Mouse (Mus musculus): Measurements from ENCODE around the gene Ackr4.

Gene Ackr4

DNA sequence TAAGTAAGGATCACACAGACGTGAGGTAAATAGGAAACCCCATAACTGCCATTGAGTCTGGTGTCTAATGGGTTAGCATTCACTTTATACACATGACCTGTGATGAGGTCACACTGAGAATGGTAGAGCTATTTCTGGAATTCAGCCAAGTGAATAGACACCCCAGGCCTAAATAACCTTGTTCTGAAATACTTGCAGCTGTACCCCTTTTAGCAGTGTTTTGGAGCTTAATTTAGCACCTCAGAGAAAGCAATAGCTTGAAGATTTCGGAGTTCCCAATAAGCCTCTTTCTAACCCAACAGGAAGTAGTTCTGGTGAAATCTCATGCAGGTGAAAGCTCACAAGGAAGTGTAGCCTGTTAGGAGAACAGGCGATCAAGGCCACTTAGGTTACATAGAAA, at the start of gene Ackr4:
Gene Ackr4, minus strand, starts transcription at position 101 of the 400 bp plus-strand sequence.
- no peak for DNase-seq (ENCODE audit: low spot score in 2 of 2)

GRCm38 (mm10) chr9:104172342-104172741, 45.6 kb upstream of the Ackr4 start:
- no peak for DNase-seq (ENCODE audit: low spot score in 2 of 2)

DNA sequence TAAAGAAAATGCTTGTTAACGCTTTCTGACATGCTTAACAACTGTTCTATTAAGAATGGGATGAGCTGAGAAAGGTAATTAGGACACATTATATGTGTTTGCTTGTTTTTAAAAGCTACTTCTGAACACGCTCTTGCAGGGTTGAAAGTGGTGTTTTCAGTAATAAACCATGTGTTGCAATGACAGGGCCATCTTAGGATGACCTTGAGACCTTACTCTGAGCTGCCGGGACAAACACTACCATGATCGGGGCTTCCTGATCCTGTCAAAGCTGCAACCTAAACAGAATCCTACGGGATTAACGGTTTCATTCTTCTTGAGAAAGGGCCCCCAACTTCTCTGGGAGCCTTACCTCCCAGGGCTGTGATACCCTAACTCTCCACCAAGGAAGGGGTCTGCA, 44.9 kb upstream of the Ackr4 start:
- DNase-seq (ENCODE audit: low spot score in 2 of 2): no peak

GRCm38 (mm10) chr9:104169986-104170385, 43.3 kb upstream of the Ackr4 start:
- no peak for DNase-seq (ENCODE audit: low spot score in 2 of 2)

DNA sequence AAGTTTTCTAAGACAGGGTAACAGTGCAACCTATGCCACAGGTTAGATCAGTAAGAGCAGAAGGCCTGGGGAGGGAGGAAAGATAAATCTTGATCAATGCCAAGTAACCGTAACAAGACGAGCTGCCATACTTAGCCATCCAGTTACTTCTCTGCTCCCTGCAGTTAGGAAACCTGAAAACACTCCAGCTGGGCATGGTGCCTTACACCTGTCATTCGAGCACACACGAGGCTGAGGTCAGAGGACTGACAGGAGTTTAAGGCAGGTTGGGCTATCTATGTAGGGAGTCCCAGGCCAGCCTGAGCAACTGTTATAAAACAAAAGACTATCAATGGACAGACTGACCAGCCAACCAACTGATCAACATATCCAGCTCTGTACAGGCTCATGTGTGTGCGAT, 39.2 kb upstream of the Ackr4 start:
- DNase-seq (ENCODE audit: low spot score in 2 of 2): no peak

DNA sequence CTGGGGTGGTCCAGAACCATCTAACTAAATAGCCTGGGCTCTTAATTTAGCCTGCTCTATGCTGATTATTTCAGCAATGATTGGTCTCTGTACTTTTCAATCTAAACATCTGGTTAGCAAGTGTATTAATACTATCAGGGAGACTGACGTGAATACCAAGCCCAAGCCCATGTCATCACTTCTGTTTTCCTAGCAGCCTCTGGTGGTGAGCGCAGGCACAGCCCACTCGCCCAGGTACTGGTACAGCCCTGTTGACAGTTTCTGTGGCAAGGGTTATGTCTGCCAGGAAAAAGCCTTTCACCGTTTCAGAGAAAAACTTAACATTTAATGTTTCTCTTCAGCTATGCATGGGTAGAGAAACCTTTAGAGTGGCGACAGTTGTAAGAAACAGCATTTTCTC, 37.5 kb upstream of the Ackr4 start:
- DNase-seq (ENCODE audit: low spot score in 2 of 2): no peak

- no peak for DNase-seq (ENCODE audit: low spot score in 2 of 2)
Measured at GRCm38 (mm10) chr9:104161117-104161516, 34.4 kb upstream of the Ackr4 start.

DNA sequence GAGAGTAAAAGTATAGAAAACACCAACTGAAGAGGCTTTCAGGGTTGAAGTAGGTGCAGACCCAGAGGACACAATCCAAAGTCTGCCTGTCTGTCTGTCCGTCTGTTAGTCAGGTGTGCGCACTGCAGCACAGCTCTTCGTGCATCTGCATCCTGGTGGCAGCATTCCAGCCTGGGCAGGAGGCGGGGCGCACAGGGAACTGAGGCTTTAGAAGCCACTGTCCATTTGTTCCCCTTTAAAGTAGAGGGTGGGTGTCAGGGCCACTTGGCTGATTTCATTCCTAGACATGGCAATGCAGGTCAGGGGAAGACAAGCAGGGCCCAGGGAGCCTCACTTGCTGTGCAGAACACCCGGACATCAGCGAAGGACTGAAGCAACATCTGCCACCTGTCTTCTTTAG, 30.6 kb upstream of the Ackr4 start:
- no peak for DNase-seq (ENCODE audit: low spot score in 2 of 2)

DNA sequence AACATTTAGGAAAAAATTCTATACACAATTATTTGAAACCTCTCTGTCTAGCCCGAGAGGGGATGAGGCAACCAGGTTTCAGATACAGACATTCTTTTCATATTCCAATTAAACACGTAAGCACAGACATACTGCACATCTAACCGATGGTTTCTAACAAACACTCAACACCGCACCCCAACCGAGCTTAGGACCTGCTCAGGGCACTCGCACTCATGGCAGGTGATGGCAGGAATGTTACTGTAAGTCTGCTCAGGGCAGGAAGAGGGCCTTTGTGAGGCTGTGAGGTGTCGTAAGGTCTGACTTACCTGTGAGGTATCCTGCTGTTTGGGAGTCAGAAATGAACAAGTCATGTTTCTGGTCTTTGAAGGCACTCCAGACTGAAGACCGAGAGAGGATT, 29.8 kb upstream of the Ackr4 start:
- DNase-seq (ENCODE audit: low spot score in 2 of 2): no peak

DNA sequence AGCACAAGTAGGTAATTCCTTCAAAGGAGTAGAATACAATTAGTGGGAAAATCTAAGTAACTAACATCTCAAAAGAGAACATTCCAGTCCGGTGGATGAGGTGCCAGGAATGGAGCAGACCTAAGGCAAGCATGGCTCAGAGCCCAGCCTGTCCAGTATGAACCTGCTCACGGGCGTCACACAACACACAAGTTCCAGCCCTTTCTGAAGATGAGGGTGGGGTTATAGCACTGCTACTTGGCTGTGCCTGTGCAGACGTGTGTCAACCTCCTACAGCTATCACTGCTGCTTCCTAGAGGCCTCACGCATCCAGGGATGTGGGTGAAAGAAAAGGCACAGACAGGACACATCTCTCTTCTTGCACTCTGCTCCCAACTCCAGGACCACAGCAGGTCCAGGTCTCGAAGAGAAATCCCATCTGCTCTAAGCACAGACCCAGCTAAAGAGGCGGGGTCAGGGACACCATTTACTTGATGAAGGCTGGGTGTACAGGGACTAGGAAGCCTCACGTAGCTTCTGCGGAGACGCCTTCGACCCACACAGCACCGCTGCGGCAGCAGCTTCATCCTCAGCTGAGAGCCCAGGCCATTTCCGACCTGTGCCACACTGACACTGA, 28.5 kb upstream of the Ackr4 start:
- no peak for DNase-seq (ENCODE audit: low spot score in 2 of 2)

GRCm38 (mm10) chr9:104152121-104152520, 25.4 kb upstream of the Ackr4 start:
- no peak for DNase-seq (ENCODE audit: low spot score in 2 of 2)

DNA sequence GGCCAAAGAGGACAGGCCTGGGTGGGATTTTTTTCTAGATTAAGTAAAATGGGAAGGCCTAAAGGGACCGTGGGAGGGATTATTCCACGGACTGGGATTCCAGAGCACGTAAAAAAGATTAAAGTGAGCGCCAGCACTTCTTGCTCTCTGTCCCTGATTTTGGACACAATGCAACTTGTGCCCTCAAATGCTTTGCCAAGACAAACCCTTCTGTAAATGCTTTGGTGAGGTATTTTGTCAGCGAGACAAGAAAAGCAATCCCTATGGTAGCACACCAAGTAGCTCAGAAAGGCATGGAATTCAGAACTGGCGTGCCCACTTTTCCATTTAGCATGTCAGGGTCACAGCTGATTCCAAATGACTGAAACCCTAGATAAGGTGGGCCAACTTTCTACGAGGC, 22.2 kb upstream of the Ackr4 start:
- DNase-seq (ENCODE audit: low spot score in 2 of 2): no peak

DNA sequence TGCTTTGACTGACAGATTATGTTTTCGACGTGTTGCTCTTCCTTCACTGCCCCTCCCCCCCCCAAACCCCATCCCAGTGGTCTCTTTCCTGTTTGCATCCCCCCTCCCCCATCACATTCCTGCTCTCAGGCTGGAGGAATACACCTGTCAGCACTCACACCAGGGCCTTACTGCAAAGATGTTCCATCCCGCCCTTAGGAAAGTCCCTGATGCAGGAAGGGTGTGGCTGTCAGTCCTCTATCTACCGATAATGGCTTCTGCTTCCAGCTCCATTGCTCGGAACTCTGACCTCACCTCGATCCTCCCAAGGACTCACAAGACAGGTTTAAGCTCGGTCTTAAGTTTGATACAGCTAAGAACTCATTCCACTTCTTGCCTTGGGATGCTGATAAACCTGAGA, 19.9 kb upstream of the Ackr4 start:
- DNase-seq (ENCODE audit: low spot score in 2 of 2): no peak

GRCm38 (mm10) chr9:104144314-104144996, 17.7 kb upstream of the Ackr4 start:
- no peak for DNase-seq (ENCODE audit: low spot score in 2 of 2)

DNA sequence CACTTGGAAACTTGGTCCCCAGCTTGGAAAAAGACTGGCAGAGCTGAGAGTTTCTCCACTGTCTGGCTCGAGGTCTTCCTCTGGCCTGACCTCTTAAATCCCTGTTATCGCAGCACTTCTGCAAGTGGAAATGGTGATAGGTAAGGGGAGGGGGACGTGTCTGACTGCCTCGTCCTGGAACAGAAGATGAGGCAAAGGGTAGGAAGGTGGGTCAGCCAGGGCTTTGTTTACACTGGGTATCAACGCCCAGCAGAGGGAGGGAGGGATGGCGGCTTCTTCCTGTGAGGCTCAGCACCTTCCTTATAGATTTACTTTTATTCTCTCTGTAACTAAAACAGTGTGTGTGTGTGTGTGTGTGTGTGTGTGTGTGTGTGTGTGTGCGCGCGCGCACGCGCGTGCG, 16.1 kb upstream of the Ackr4 start:
- no peak for DNase-seq (ENCODE audit: low spot score in 2 of 2)

- no peak for DNase-seq (ENCODE audit: low spot score in 2 of 2)
Measured at GRCm38 (mm10) chr9:104140351-104140750, 13.6 kb upstream of the Ackr4 start.

DNA sequence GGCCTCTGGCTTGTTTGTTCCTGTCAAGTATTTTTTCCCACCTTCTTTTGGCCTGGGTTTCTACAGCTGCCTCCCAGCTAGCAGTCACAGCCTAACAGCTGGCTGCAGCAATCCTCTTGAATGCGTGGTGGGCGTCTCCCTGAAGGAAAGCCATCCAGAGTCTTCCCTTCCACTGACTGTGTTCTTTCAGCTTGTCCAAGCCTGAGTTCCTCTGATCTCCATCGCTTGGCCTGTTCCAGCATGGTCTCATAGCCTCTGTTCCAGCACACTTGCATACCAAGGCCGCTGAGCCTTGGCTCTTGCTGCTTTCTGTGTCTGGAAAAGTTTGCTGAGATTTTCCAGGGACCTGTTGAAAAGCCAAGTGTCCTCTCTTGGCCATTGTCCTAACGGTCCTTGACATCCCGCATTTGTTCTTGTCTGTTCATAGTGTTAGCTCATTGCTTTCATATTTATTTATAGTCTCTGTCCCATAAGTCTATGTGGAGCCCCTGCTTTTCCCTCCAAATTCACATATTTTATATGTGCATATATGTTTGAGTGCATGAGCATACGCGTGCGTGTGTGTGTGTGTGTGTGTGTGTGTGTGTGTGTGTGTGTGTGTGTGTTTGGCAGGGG, 3.5 kb upstream of the Ackr4 start:
- DNase-seq (ENCODE audit: low spot score in 2 of 2): no peak

DNA sequence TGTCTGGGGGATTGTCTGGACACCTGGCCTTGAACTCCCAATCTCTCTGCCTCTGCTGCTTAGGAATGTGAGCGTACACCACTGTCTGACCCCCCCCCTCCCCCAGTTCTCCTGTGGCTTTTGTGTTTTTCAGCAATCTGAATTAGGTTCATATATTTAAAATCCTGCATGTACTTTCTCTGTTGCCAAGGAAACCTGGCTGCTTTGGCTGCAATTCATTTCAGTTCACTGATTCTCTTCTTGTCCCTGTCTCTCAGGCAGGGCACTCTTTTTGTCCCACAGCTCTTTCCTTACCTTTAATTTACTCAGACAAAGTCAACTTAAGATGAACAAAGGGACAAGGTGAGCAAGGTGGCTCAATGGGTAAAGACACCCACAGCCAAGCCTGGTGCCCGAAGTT, 1.4 kb upstream of the Ackr4 start:
- peak; percentile 41 to 54 for DNase-seq (ENCODE audit: low spot score in 2 of 2)

DNA sequence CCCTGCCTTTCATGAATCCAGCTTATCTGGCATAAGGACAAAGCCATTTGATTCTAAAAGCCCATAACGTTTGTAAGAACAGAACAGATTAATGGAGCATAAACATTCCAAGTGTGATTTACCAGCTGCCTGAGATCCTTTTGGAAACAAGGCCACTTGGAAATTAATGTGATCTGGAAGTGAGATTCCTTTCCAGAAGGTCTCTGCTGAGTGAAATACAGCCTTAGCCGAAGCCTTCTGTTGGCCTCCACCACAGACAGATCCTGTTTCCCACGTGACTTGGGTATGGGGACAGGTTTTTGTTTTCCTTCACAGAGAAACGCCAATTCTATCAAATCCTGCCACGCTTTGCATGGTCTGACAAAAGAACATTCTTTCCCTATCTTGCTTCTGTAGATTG, 3.1 kb downstream of the Ackr4 start:
- no peak for DNase-seq (ENCODE audit: low spot score in 2 of 2)

- no peak for DNase-seq (ENCODE audit: low spot score in 2 of 2)
Measured at GRCm38 (mm10) chr9:104123101-104123500, 3.6 kb downstream of the Ackr4 start.

DNA sequence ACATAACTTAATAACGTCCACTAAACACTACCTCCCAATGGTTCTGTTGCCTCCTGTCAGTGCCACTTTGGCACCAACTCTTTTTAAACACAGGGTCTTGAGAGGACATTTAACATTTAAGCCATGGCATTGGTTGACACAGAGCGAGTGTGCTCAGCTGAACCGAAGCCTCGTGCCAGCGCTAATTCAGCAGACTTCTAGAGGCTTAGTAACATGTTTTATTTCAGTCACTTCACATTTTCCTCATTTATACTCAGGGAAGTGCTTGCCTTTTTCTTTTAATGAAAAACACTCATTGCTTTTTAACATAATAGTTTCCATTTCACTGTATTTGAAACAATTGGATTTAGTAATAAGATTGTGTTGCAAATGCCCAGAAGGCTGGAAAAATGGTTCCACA, 17.6 kb downstream of the Ackr4 start:
- no peak for DNase-seq (ENCODE audit: low spot score in 2 of 2)

DNA sequence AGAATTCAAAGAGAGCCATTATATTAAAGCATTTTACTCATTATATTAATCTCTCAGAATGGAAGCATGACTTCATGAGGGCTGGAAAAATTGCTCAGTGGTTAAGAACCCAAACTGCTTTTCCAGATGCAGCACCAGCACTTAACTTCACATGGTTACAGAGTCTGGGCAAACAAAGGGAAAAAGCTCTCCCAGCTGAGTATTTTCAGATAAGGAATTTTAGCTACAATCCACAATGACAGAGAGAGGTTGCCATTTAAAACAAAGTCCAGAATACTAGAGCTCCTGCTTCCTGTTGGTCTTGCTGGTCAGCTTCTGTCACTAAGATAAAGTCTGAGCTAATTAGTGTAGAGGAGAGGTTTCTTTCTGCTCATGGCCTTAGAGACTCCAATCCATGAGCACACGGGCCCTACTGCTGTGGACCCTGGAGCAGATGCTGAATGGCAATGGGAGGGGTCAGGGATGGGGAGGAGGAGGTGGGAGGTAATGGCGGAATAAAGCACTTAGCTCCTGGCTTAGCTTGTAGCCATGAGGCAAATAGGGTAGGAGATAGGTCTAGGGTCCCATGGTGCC, 18.1 kb downstream of the Ackr4 start:
- no peak for DNase-seq (ENCODE audit: low spot score in 2 of 2)

DNA sequence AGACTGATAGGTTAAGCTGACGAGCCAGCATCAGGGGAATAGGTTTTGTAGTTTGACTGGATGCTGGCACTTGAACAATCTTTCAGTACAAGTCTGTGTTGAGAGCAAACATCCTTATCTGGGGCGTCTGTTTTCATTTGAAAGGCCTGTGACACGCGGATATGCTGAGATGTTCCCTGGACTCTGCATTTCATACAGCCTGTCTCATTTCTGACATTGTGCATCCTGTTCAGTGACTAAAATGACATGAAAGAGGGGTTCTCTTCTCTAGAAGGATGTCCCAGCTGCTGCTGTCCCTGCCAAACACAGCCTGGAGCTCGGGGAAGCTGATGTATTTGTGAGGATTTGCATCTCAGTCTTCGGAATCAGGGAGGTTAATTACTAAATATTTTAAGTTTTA, 19.3 kb downstream of the Ackr4 start:
- no peak for DNase-seq (ENCODE audit: low spot score in 2 of 2)
